Mouse (Mus musculus) urinary bladder, postnatal 36 days (tissue): ENCODE measurements around the gene Ube2f.

Experiments
- DNase-seq, 2 experiments: peaks; one replicate each; pipeline ENCODE4 v3.0.0; 2022; ENCODE audit warnings: low spot score in 2 of 2, mixed read lengths in 1 of 2

The Ube2f gene

DNA sequence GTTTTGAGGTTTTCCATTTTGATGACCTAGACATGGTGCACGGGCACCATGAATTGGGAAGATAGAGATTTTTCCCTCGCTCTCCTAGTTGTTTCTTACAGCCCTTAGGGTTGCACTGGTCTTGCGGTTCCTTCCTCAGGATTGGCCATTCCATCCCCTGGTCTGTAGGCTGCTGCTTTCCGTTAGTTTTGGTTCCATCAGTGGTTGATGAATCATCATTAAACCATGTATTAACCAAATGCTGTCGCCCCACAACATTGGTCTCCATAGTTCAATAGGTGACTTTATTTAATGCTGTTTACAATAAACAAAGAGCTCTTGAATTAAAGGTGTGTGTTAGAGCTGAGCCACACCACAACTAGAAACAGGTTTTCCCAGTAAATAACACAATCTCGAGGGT is 12.4 kb upstream of the Ube2f start:
- DNase-seq: no peak

DNA sequence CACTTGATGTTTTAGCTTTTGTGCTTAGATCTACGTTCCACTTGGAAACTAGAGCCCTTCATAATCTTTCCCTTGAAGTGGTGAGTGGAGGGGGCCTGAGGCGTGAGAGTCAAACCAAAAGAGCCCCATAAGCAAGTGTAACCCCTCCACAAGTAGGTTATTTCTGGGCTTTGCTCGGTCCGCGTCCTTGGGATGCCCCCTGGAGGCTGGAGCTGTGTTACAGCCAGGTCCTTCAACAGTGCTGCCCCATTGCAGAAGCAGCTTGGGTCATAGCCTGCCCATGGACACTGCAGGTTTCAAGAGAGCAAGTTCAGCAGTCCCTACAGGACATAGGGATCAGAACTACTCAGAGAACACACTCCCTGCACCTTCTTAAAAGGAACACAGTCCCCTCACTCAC is 11.0 kb upstream of the Ube2f start:
- DNase-seq: peak in 1 of 2 experiments; percentile 42

DNA sequence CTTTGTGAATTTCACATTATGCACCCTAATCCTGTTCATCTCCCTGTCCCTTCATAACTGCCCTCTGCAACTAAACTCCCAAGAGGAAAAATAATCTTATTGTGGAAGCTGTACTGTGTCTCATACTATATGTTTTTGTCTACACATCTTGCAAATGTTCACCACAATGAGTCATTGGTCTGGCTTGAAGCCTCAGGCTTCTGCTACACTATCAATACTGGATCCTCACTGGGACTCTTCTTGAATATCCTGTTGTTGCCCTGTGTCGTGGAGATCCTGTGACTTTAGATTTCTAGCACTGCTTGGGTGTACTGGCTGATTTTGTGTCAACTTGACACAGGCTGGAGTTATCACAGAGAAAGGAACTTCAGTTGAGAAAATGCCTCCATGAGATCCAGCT is 10.3 kb upstream of the Ube2f start:
- DNase-seq: no peak

DNA sequence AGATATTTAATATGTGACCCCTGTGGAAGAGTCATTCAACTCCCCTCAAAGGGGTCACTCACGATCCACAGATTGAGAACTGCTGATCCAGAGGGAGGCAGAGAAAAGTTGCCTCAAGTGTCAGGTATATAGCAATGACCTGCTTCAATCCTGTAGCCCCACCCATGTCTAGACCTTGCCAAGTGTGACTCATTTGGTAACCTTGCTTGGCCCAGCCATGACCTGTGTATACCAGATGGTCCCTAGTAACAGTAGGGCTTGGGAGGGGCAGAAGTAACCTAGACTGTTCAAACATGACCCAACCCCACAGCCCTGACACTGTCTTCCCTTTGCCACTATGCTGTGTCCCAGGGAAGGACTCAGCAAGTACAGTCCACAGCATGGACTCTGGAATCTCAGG is 9.4 kb upstream of the Ube2f start:
- DNase-seq: peak in 1 of 2 experiments; percentile 42

DNA sequence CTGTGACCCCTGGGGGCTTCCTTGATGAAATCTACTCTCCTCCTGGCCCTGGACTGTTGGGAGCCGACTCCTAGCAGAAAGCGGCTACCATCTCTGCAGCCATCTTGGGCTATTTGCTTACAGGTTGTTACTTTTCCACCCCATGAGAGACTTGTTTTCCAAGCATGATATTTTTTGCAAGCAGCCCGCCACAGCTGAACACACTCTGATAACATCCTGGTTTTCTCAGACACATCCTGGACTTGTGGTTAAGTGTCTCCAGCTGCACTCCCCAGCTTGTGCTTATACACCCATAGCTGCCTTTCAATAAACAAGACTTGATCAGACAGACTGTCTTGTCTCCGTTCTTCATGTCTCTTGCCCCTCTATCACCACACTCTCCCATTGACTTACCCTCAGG is 8.9 kb upstream of the Ube2f start:
- DNase-seq: no peak

DNA sequence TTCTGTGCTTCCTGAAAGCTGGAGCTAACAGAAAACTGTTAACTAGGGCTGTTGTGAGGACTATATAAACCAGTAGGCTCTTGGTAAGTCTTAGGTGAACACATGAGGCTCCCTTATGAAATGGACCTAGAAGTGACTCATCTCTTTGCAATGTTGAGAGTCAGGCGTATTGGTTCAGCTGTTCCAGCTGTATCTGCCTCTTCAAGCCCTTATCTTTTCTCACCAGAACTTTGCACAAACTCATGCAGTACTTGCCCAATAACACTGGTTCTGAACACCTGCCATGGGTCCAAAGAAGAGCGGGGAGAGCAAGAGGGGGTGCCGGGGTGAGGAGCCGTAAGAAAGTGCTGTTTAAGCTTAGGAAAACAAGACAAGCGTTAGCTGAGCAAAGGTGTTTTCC is 1.9 kb upstream of the Ube2f start:
- peak in 1 of 2 experiments; percentile 16 for DNase-seq

DNA sequence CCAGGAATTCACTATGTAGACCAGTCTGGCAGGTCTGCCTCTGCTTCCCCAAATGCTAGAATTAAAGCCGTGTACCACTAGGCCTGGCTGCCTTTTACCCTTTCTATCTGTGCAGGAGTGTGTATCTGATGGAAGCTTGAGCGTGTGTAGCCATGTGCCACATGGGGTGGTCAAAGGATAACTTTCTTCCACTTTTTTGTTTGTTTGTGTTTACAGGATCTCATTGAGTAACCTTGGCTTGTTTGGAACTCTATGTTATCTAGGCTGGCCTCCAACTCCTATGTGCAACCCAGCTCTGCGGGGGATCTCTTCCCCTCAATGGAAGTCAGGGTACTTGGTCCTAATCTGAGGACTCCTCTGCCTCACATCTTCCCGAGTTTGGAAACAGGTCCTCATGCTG is 1.1 kb upstream of the Ube2f start:
- DNase-seq: no peak

DNA sequence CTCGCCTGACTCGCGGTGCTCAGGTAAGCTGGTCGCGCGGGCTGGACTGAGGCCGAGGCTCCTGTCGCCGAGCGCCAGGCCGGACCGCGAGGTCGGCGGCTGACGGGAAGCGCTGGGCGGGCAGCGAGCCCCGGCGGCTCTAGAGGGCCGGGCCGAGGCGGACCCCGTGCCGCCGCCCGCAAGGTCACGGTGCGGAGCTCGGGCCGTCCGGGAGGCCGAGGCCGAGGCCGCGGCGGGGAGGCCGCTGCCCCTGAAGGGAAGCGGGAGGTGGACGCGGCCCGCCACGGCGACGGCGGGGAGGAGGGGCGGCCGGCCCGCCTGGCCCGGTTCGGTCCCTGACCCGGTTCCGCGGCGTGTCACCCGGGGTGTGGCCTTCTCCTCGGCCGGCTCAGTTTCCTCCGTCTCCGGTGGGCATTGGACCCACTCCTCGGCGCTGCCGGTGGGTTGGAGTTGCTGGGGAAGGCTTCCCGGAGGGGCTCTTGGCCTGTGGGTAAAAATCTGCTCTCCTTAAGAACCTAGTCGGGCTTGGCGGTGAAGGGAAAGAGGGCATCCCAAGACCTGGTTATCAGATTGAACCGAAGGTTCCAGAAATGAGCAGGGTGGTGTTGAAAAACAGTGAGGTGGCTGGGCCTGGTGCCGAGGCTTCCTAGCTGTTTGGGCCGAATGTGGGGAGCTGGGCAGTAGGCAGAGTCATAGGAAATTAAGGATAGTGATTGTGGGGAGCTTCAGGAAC is 477 bp downstream of the Ube2f start:
- DNase-seq: peak in 1 of 2 experiments; percentile 15

DNA sequence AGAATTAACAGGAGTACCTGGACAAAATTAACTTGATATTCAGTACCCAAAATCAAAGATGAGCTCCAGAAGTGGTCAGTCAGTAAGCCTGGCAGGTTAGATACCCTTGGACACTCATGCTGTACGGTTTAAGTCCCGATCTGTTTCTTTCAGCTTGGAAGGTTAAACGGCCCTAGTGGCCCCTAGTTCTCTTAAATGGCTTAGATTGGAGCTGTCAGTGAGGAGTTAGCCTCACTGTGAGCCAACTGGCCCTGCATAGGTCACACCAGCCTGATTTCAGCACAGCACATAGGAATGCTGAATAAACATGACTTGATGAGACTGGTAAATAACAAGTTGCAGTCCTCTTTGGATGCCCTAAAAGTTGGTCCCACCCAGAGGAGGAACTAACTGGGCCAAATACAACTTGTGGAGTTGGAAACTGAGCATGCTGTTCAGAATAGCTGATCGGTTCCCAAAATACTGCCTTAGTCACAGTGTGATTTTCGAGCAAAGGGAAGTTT is 1.1 kb downstream of the Ube2f start:
- no peak for DNase-seq

DNA sequence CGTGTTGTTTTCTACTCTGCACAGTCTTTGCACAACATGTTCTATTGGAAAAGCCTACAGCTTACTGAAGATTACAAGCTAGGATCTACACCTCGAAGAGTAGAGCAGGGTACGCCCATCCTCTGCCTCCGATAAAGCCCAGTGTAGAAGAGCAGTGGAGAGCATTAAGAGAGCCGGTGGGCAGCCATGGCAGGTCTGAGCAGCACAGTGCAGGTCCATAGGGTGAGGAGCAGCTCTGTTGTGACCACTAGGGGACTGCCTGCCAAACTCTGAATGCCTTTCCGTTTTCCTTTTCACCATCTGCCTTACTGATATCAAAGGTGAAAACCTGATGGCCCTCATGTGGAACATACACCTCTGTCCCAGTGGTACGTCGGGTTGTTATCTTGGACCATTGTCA is 1.8 kb downstream of the Ube2f start:
- DNase-seq: no peak

DNA sequence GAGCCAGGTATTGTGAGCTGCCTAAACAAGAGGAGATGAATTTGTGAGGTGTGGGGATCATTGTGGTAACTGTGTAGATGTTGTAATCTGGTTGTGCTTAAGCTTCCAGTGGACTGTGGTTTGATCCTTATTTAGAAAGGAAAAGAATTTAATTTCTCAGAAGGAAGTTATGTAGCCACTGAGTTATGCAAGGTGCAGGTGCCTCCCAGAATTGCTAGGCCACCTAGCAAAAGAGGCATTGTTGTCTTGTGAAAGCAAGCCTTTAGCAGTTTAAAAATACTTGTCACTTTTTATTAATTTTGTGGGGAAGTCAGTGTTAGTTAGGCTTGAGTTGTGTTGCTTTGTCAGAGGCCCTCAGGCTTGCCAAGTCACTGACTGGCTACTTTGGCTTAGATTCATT is 7.8 kb downstream of the Ube2f start:
- DNase-seq: no peak

DNA sequence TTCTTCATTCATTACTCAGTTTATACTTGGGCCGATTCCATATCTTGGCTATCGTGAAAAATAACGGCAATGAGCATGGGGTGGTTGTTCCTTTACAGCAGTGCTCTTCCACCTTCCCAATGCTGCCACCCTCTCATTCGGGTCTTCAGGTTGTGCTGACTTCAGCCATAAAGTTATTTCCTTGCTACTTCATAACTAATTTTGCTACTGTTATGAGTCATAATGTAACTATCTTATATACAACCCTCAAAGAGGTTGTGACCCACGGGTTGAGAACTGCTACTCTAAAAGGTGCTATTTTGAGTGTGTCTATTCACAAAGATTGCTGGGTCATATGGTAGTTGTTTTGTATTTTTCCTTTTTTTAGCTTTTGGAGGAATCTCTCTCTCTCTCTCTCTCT is 9.7 kb downstream of the Ube2f start:
- DNase-seq: no peak

DNA sequence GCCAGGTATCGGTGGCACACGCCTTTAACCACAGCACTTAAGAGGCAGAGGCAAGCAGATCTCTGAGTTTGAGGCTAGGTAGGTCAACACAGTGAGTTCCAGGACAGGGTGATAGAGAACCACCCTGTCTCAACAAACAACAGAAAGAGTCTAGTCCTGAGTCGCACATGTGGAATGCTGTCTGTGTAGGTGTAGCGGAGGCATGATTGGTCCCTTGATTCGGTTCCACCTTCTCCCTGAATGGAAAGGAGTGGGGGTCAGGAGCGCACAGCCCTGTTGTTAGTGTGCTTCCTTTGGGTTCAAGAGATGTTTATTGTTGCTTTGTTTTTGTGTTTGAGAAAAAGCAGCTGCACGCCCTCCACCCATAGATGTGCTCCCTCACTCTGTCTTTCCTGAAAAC is 12.4 kb downstream of the Ube2f start:
- DNase-seq: no peak

DNA sequence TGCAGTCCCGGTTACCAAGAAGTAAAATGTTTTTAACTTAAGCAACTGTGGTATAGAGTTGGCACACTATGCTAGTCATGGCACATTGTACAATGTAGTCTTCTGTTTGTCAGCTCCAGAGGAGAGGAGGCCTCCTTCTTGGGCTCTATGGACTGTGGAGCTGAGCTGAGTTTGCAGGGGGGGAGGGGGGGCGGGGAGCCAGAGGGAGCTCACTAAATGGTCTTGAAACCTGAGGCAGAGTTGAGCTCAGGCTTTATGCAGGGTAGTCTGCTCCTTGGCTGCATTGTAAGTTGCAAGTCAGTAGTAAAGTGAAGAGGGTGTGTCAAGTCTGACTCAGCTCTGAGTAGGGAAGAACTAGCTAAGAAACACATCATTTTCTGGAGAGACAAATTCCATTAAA is 22.2 kb downstream of the Ube2f start:
- no peak for DNase-seq

DNA sequence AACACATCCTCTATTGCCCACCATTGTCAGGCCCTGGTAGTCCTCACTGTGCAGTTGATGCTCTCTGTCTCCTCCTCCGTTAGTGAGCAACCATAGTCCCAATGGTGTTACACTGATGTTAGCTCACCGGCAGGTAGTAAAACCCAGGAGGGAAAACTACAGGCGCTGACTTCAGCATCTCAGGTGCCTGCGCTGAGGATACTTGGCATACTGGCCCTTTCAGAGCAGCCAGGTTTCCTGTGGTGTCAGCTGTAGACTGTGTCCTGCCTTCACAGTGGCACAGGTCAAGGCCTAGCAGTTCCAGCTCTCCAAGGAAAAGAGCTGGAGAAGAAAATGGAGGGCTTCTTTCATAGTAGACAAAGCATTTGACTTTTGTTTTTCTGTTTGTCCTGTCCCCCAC is 26.5 kb downstream of the Ube2f start:
- no peak for DNase-seq

DNA sequence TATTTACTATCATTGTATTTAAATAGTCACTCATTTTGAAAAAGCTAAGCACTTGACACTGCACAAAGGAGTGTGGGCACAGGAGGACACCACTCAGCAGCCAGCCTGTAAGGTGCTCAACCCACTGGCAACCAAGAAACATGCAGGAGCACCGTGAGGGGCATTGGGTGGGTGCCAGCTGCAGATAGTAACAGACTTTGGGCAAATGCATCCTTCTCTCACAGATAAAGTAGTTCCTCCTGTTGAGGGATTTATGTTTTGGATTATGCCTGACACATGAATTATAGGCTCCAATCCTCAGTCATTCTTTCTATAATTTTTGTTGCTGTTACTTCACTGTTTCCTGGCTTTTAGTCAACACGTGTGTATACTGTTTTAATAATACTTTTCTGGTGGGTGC is 27.4 kb downstream of the Ube2f start:
- no peak for DNase-seq

DNA sequence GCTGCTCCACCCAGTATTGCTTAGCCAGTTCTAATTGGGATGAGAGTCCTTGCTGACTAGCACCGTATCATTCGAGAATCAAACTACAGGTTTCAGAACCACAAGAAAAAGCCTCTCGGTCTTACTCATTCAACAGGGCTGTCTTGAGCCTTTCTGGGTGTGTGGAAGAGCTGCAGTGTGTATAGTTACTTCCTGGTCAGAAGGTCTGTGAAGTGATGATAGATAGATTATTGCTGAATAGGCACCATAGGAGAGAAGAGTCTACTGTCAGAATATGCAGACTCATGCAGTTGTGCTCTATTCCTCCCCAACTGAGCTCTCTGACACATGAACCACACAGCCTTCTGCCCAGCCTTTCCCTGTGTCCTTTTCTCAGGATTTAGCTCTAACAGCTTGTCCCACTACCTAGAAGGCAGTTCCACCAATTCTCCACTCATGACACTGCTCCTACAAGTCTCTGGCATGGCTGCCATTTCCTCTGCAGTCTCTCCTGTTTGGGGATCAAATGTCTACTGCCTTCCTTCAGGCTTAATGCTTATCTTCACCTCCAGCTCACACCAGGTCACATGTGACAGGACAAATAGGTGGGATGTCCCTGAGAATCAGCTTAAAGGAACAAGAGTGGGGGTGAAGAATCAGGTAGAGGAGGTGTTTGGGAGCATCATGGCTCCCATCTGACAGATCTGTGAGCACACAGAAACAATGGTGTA is 28.5 kb downstream of the Ube2f start:
- DNase-seq: no peak

DNA sequence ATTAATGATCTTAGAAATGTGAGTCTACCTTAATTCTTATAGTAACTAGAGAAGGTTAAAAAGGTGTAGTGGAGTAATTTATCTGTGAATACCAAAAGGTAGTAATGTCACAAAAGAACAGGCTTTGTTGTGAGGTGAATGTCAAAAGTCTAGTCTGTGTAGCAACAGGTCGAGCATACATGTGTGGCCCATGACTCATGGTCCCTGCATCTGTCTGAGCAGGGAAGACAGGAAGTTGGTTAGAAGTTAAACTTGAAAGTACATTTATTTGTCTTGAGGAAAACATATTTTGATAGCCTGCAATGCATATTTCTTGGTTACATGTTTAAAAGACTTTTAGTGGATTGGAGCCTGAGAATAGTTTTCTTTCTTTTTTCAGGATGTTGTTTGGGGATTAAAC is 29.0 kb downstream of the Ube2f start:
- DNase-seq: no peak

DNA sequence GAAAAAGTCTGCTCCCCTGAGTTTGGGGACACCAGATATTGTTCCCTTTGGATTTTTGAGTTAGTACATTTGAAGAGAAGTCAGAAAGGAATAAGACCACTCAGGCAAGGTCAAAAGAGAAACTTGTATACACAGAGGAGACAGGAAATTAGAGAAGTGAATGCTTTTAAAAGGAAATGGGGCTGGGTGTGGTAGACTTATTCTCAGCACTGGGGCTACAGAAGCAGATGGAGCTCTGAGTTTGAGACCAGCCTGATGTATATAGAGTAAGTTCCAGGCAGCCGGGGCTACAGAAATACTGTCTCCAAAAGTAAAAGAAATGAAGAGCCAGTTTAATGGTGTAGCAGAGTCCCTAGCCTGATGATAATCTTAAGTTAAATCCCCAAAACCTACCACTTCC is 32.5 kb downstream of the Ube2f start:
- DNase-seq: no peak

DNA sequence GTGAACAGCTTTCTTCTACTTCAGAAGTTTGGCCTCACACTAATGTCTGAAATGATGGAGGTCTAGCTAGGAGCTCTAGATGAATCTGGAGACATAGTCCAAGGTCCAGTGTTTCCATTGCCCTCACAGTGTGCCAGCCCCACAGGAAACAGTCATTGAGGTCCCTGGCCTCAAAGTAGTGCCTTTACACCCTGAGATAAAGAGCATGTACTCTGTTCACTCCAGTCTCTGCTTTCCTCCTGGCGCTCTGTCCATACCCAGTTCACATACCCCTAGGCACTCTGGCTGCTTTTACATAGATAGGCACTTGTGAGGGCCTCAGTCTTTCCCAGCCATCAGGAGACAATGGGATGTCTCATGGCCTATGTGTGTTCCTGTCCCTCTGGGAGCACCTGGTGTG is 39.3 kb downstream of the Ube2f start:
- no peak for DNase-seq

DNA sequence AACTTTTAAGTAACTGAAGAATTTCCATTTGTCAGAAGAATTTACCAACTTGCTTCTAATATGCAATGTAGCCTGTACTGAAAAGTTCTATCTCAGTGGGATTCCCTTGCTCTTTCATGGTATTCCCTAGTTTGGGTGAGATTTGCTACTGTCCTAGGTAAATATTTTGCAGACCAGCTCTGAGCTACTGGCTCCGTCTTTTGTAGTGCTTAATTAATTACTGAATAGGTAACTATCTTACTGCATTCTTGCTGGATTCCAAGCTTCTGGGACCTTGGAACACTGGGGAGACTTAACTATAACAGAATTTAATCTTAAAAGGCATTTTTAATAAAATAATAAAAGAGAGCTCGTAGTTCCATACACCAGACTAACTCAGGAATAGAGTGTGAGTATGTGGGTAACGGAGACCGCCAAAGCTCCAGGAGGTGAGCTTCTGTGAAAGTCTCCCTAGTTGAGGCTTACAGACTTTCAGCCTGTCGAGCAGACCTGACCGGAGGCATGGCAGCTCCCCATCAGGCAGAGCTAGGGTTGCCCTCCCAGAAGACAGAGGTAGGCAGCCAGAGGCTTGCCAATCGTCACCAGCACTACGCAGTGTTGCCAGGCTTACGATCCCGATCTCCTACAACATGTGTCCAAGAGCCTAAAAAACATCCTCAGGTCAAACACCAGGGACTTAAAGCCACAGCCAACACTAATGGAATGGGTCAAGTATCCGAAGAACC is 42.2 kb downstream of the Ube2f start:
- DNase-seq: no peak

DNA sequence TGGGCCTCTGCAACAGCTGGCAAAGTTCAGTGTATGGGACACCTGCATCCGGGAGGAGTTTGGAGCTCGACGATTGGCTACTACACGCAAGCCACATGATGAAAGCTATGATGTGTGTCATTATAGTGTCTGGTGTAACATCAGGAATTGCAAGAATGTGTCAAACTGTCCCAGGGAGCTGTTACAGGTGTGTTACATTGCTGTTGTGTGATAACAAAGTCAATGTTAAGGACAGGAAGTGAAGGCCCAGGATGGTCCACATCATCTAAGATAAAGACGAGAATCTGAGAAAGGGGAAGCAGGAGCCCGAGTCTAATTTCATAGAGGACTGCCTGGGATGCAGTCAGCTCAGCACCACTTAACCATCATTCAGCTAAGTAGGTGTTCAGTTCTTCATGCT is 45.4 kb downstream of the Ube2f start:
- DNase-seq: no peak
